Mouse (Mus musculus): ENCODE data around the gene Lrrc41. TPM values are rescaled to one million over a fixed set of nuclear protein-coding genes. Genes with fewer than 3 reads are reported as not detected.

Lrrc41 gene
- total RNA-seq (2021), result 10 to 100 TPM; 54.5 to 60.0 TPM
- long read RNA-seq, experiment 1, transcript Lrrc41-201 (10 exons, 3,065 nt), result major isoform, 28 of 54 reads
- long read RNA-seq, experiment 1, partial matches to known transcripts, result 22 of 54 reads
- long read RNA-seq, experiment 1, other reads (novel, unspliced or antisense), result 4 of 54 reads
- long read RNA-seq, experiment 2, transcript Lrrc41-201 (10 exons, 3,065 nt), result major isoform, 39 of 44 reads
- long read RNA-seq, experiment 2, partial matches to known transcripts, result 3 of 44 reads
- long read RNA-seq, experiment 2, other reads (novel, unspliced or antisense), result 2 of 44 reads

- peak; percentile 97 for DNase-seq
Observed at GRCm38 (mm10) chr4:116074861-116075620, at the start of gene Lrrc41, which contains the start of gene Uqcrh. TSS of gene Lrrc41 (plus strand) at chr4:116075269. TSS of gene Uqcrh (minus strand) at chr4:116075071.

GRCm38 (mm10) chr4:116032906-116033305 lies 42.2 kb upstream of the Lrrc41 start:
- no peak for DNase-seq

- DNase-seq, result no peak
Observed at GRCm38 (mm10) chr4:116033374-116033773, 41.7 kb upstream of the Lrrc41 start.

- DNase-seq, result no peak
Observed at GRCm38 (mm10) chr4:116040466-116040865, 34.6 kb upstream of the Lrrc41 start.

GRCm38 (mm10) chr4:116042186-116042585 lies 32.9 kb upstream of the Lrrc41 start:
- no peak for DNase-seq

- DNase-seq, result no peak
Observed at GRCm38 (mm10) chr4:116046604-116047003, 28.5 kb upstream of the Lrrc41 start.

- no peak for DNase-seq
Observed at GRCm38 (mm10) chr4:116047681-116048080, 27.4 kb upstream of the Lrrc41 start.

GRCm38 (mm10) chr4:116048130-116048920 lies 26.7 kb upstream of the Lrrc41 start:
- DNase-seq, result peak; percentile 38

GRCm38 (mm10) chr4:116049211-116049610 lies 25.9 kb upstream of the Lrrc41 start:
- DNase-seq, result no peak

- peak; percentile 59 for DNase-seq
Observed at GRCm38 (mm10) chr4:116052526-116053293, 22.4 kb upstream of the Lrrc41 start.

- DNase-seq, result peak; percentile 93
Observed at GRCm38 (mm10) chr4:116053399-116053961, 21.6 kb upstream of the Lrrc41 start, which contains the start of gene Nsun4. TSS of gene Nsun4 (minus strand) at chr4:116053876.

- no peak for DNase-seq
Observed at GRCm38 (mm10) chr4:116057559-116057958, 17.5 kb upstream of the Lrrc41 start.

GRCm38 (mm10) chr4:116059012-116059726 lies 15.9 kb upstream of the Lrrc41 start:
- DNase-seq, result no peak

- DNase-seq, result no peak
Observed at GRCm38 (mm10) chr4:116063855-116064254, 11.2 kb upstream of the Lrrc41 start.

GRCm38 (mm10) chr4:116070116-116070515 lies 5.0 kb upstream of the Lrrc41 start:
- DNase-seq, result no peak

- DNase-seq, result no peak
Observed at GRCm38 (mm10) chr4:116073146-116073545, 1.9 kb upstream of the Lrrc41 start.

GRCm38 (mm10) chr4:116074145-116074675 lies 859 bp upstream of the Lrrc41 start:
- DNase-seq, result no peak

GRCm38 (mm10) chr4:116075631-116076368 lies 731 bp downstream of the Lrrc41 start:
- peak; percentile 82 for DNase-seq

- peak; percentile 70 for DNase-seq
Observed at GRCm38 (mm10) chr4:116076369-116077231, 1.5 kb downstream of the Lrrc41 start.
